Mouse (Mus musculus) naive thymus-derived CD4-positive, alpha-beta T cell, adult 5 months (primary cell): ENCODE measurements around the gene Obox1. TPM values are rescaled to one million over a fixed set of nuclear protein-coding genes. Genes with fewer than 3 reads are reported as not detected.

Experiments
- polyA plus RNA-seq: library from polyadenylated mRNA; unstranded; fragments of 100-300 nt; shearing (Covaris generic); gene quantifications from one replicate; pipeline ENCODE4 v1.2.1, GENCODE M21; 2017

The Obox1 gene
- polyA plus RNA-seq, result not detected

DNA sequence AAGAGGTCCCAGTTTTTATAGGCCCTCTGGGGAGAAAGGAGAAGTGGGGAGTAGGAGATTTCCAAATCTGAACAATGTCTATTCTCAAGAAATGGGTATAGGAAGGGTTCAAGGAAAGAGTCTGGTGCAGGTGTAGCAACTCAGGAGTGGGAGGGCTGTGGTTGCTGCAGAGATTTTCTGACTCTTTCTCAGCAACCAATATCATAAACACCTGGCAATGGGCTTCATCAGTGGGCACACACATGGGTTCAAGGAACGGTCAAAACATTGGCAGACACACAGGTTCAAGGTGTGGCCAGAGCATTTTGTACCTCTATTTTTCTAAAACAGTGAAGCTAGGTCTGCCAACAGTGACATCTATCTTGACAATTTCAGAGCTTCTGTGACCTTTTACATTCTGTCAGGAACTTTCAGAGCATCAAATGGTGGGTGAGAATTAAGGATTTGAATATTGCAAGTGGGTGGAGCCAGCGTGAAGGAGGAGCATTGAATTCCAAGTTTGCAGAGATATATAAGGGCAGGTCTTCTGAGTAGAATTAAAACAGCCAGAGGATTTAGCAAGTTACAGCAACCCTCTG, at the start of gene Obox1, which contains the start of gene Obox2:
Gene Obox1, plus strand, starts transcription at position 528 of the 578 bp plus-strand sequence.
Gene Obox2, plus strand, starts transcription at position 301 of the 578 bp plus-strand sequence.

Other genes with a start within 250 kb of the Obox1 start
- not detected for gene Obox2, start 227 bp upstream of the Obox1 start, polyA plus RNA-seq